Mouse (Mus musculus) olfactory bulb, adult 2 months (tissue): Measurements from ENCODE around the gene Adgrg5. TPM values are rescaled to one million over a fixed set of nuclear protein-coding genes. Genes with fewer than 3 reads are reported as not detected.

Experiments
- H3K27ac ChIP-seq: fragments of 200-500 bp; 2 replicates; pipeline ENCODE4 v1.5.1; 2012; ENCODE audit warnings: low read depth, low read length; ENCODE audit not compliant: insufficient read depth
- H3K4me1 ChIP-seq: fragments of 200-500 bp; 2 replicates; pipeline ENCODE4 v1.6.1; 2012; ENCODE audit warnings: low read length; ENCODE audit not compliant: control insufficient read depth, insufficient read depth
- H3K4me3 ChIP-seq: fragments of 200-500 bp; 2 replicates; pipeline ENCODE4 v1.5.1; 2012; ENCODE audit warnings: mild to moderate bottlenecking, low read depth, low read length, moderate library complexity; ENCODE audit not compliant: insufficient read depth
- CTCF ChIP-seq: fragments of 200-500 bp; IDR thresholded peaks from 2 replicates; pipeline ENCODE4 v1.5.1; 2012; ENCODE audit warnings: low read depth, mild to moderate bottlenecking, low read length, moderate library complexity; ENCODE audit not compliant: insufficient read depth
- POLR2A ChIP-seq: fragments of 200-500 bp; IDR thresholded peaks from 2 replicates; pipeline ENCODE4 v1.6.1; 2012; ENCODE audit warnings: mild to moderate bottlenecking, low read depth, low read length, moderate library complexity; ENCODE audit not compliant: insufficient read depth
- WGBS: fragments of 180-500 bp; shearing (Covaris S2); methylation state at CpG from one replicate; pipeline ENCODE4 v1.1.7; 2018; 5-methylcytosine and 5-hydroxymethylcytosine counted together
- polyA plus RNA-seq: library from polyadenylated mRNA; stranded (reverse); fragments of >200 nt; gene quantifications from 2 replicates; pipeline ENCODE4 v1.2.4, GENCODE M21; 2012; ENCODE audit warnings: low replicate concordance; ENCODE audit not compliant: missing spikeins, insufficient read depth, insufficient read length

Gene Adgrg5
- polyA plus RNA-seq, 1 experiment: not detected

DNA sequence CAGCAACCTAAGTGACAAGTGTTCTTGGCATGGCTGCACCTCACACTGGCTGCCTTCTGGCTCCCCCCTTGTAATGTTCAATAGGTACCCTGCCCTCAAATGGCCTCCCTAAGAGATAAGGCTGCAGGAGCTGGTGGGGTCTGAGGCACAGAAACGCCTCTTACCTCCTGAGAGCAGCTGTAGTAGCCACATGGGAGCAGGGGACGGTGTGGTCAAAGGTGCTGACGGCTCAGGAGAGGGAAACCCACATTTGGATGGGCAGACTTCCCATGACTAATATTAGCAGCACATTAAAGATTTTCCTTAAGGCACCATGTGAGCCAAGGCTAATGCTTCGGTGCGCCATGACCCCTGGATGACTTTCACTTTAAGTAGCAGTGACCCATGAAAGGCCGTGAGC lies 22.9 kb upstream of the Adgrg5 start:
- WGBS: 65% methylated on average over 6 of the region's 6 CpGs
- peaks cover 32% of the 10 kb centered on the region for H3K4me1 ChIP-seq
- TF ChIP-seq POLR2A (no peak), CTCF (no peak)
- no peak overlapping the region for H3K4me3 ChIP-seq
- no peak overlapping the region for H3K27ac ChIP-seq

DNA sequence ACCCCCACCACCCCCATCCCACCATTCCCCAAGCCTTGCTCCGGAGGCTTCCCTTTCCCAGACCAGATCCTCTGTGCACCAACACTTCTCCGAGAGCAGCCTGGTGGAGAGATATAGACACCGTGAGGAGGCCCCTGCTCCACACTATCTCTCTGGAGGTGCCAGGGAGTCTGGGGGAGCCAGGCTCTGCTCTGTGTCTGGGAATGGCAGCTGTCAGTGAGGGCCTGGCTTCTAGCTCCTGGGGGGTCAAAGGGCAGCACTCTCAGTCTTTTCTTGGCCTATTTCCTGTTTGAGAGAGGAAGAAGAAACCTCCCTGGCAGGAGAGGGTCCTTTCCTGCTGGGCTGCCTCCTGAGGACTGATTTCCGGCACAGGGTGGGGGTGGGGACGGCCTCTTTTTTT lies 22.5 kb upstream of the Adgrg5 start:
- WGBS: 72% methylated on average over 5 of the region's 5 CpGs
- TF ChIP-seq POLR2A: no peak
- no peak for TF ChIP-seq CTCF
- Histone ChIP-seq H3K27ac (no peak overlapping the region), H3K4me1 (peaks cover 36% of the 10 kb centered on the region), H3K4me3 (no peak overlapping the region)

DNA sequence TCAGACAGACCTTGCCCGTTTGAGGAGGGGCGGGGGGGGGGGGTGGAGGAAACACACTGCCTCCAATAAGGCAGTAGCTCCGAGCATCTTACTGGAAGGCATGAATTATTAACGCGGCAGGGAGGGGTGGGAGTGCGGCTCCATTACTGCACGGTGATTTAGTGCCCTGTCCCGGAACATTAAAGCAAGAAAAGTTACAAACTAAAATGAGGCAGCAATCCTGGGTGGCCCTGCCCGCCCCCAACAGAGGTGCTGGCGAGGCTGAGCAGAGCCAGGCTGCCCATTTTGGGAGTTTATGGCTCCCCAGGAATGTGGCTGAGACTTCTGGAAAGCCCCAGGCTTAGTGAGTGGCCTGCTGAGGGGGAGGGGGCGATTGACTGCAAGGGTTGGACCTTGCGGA lies 19.8 kb upstream of the Adgrg5 start:
- WGBS: 67% methylated on average over 12 of the region's 12 CpGs
- H3K4me1 ChIP-seq: peaks cover 51% of the 10 kb centered on the region
- no peak overlapping the region for H3K4me3 ChIP-seq
- H3K27ac ChIP-seq: no peak overlapping the region
- TF ChIP-seq POLR2A (no peak), CTCF (no peak)

DNA sequence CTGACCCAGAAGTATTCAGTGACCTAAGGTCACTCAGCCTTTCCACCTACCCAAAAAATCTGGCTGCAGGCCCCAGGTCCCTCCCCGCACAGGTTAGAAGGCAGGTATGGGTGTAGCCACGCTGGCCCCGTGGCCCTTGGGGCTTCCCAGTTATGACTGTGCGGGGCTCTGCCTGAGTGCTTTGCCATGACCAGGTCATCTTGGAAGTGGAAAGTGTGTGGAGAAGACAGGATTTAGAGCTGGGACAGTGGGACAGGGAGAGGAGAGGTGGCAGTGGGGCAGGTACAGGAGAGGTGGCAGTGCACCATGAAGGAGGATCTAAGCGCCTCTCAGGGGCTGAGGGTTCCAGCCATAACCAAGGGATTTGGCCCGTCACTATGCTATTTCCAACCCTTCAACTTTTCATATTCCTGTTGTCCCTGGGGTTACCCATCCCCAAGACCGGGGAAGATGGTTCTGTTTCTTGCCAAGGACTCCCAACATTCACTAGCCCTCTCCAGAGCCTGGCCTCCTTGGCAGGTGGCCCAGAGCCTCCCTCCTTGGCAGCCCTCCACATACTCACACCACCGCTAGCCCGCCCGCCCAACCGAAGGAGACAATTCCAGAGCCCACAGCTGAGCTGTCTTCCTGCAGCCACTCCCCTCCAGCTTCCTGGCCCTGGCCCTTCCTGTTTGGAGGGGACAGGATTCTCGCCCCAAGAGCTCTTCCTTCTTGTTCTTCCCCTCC lies 18.9 kb upstream of the Adgrg5 start:
- TF ChIP-seq CTCF (no peak), POLR2A (no peak)
- H3K27ac ChIP-seq: no peak overlapping the region
- no peak overlapping the region for H3K4me3 ChIP-seq
- peaks cover 44% of the 10 kb centered on the region for H3K4me1 ChIP-seq
- 66% methylated on average over 12 of the region's 12 CpGs for WGBS

DNA sequence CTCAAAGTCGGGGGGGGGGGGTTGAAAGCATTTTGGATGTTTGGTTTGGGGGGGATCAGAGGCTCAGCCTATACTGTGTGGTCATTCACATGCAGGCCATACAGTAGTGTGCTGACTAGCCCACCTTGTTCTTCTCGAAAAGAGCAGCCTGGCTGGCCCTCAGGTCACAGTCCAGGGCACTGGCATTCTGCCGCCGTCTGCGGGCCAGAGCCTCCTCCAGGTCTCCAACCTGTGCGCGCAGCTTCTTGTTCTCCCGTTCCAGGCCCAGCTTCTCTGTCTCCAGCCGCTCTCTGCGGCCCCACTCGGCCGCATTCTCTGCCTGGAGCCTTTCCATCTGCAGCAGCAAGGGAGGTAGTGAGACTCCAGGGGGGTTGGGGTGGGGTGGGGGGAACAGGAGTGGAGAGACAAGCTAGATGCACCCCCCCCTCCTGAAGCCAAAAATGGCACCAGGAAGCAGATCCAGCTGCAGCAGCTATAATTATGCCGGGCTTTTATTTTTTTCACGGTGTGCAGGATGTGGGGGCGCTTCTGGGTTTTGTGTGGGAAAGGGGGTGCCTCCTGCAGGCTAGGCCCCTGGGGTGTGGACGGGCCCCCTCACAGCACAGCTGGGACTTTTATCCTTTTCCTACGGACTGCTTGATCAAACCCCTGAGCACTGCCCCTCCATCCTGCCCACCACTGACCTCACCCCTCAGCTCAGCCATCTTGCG lies 15.7 kb upstream of the Adgrg5 start:
- TF ChIP-seq POLR2A (no peak), CTCF (peak; percentile 16; the same call in 1 of the 2 replicates)
- Histone ChIP-seq H3K4me3 (peak overlapping the region; percentile 15; the same call in 1 of the 2 replicates), H3K4me1 (peaks cover 36% of the 10 kb centered on the region), H3K27ac (peak overlapping the region; percentile 70)
- WGBS: 34% methylated on average over 18 of the region's 18 CpGs

DNA sequence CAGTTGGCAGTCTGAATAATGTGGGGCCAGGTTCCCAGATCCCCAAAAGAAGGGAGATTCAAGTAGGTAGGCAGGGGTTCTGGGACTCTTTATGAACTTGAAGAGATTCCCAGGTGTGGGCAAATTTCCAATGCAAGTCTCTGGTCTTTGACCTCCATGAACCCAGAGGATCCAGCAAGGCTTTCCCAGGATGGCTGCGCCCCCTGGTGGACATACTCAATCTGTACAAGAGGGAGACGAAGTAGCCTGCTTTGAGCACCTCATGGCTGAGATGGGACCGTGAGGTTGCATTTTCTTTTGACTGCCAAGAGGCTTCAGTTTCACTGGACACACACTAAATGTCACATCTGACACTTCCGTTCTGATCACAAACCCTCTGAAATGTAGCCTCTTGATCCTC lies 14.6 kb upstream of the Adgrg5 start:
- WGBS: 11% methylated on average over 4 of the region's 4 CpGs
- TF ChIP-seq POLR2A (no peak), CTCF (peak; percentile 83)
- H3K27ac ChIP-seq: 0 out of 2 replicates have a peak overlapping the region, but pooled peaks have one; percentile 70
- H3K4me3 ChIP-seq: no peak overlapping the region
- peaks cover 42% of the 10 kb centered on the region for H3K4me1 ChIP-seq

DNA sequence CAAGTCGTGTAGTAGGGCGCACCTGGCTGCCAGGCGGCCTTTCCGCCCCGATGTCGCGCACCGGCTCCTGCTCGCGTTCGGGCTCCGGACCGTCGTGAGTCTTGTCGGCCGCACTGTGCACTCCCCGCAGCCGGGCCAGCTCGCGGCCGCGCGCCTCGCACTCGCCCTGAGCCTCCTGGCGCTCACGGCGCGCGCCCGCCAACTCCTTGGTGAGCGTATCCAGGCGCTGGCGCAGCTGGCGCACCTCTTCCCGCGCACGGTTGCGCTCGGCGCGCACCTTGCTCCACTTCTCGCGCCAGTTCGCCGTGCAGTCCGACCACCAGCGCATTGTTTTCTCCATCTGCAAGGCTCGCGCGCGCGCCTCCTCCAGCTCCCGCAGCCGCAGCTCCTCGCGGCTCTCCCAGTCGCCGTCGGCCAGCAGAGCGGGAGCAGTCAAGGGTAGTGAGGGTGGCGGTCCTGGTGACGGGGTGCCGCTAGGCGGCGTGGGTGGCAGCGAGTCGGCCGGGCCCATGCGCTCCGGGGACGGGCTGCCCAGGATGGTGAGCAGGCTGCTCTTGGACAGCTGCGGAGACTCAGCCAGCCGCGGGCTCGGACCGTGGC lies 10.3 kb upstream of the Adgrg5 start:
- peak; percentile 59; the same call in 1 of the 2 replicates for TF ChIP-seq CTCF
- TF ChIP-seq POLR2A: no peak
- Histone ChIP-seq H3K4me3 (peak overlapping the region; percentile 51), H3K4me1 (peaks cover 28% of the 10 kb centered on the region), H3K27ac (no peak overlapping the region)
- 18% methylated on average over 77 of the region's 77 CpGs for WGBS

DNA sequence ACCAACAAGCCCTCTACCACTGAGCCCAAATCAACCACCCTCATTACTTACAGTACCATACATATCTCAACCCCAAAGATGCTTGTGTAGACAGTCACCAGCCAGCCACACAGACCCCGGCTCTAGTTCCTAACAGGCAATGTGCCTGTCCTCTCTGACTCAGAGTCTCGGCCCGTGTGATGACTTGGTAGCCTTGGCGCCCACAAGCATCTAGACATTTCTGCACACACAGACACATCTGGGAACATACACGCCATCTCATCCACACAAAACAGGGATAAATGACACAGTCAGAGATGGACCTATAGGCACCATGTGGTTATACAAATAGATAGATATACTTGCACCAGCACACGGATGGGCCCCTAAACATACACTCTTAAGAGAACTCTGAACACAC lies 9.2 kb upstream of the Adgrg5 start:
- no peak overlapping the region for H3K27ac ChIP-seq
- no peak overlapping the region for H3K4me3 ChIP-seq
- peaks cover 23% of the 10 kb centered on the region for H3K4me1 ChIP-seq
- WGBS: 83% methylated on average over 6 of the region's 6 CpGs
- no peak for TF ChIP-seq CTCF

DNA sequence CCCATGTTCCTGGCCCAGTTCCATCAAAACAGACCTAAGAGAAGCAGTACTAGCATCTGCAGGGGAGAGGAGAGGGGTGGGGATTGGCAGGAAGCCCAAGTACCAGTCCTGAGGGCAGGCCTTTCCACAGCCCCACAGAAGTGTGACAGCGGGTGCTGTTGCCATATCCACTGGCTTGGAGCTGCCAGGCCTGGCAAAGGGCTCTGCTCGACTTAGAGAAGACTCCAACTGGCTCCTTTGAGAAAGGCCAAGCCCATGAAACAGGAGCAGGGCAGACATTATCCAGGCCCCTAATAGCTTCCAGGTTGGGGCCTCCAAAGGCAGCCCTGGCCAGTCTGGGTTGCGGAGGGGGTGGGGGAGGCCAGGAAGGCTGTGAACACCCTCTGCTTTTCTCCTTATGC lies 8.8 kb upstream of the Adgrg5 start:
- 53% methylated on average over 3 of the region's 3 CpGs for WGBS
- TF ChIP-seq CTCF (no peak), POLR2A (no peak)
- Histone ChIP-seq H3K27ac (no peak overlapping the region), H3K4me3 (no peak overlapping the region), H3K4me1 (peaks cover 23% of the 10 kb centered on the region)
